Mouse (Mus musculus): ENCODE measurements around the gene Olfr282.
"Not testable (repeated sequence)": the region's sequence is repeated elsewhere in the genome, so short reads cannot be mapped to it uniquely, and the experiment has no call there.

Olfr282 gene

DNA sequence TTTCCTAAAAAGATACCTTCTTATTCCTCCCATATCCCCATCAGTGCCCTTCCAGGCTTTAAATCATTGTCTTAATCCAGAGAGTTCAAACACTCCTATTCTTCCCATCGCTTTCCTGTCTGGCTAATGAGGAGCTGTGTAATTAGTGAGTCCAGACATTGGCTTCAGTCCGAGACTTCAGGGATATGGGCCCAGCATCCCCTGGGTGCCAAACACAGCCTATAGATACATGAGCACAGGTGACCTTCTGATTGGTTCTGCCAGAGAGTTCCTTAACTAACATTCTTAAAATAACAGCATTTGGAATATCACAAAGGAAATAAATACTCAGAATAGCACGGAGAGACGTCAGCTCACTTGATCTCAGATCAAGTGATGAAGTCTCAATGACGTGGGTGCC, at the start of gene Olfr282:
Olfr282 (plus strand) TSS at position 301 of the 400 bp plus-strand sequence.
- DNase-seq: not testable (repeated sequence)

DNA sequence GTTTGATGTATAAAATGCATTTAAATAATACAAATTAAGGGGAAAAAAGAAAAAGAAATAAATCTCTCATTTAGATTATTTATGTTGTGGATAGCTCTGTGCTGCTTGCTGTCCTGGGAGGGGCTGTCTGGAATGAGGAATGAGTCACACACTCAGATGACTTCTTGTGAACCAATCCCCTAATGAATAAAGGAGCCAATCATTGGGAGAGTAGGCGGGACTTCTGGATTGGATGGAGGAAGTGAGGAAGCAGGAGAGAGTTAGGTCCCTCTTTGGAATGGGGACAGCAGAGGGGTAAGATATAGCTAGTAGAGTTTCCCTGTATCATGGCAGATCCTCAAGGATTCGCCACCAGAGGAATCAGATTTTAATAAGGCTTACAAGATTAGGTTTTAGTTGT, 43.4 kb upstream of the Olfr282 start:
- DNase-seq: no peak

DNA sequence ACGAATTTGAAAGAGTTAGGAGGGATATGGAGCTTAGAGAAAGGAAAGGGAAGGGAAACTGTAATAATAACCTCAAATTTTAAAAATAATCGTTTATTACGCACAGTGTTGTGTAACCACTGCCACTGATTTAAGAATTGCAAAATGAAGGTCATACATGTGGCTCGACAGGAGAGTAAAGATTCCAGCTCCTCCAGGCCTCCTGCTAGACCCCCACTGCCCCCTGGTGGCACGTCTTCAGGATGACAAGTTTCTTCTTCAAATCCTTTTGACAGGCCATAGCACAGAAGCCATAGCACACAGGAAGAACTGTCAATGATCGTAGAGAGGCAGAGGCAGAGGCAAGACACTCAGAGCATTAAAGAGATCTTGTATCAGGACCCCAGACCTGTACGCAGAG, 41.2 kb upstream of the Olfr282 start:
- DNase-seq: peak; percentile 46 to 52

DNA sequence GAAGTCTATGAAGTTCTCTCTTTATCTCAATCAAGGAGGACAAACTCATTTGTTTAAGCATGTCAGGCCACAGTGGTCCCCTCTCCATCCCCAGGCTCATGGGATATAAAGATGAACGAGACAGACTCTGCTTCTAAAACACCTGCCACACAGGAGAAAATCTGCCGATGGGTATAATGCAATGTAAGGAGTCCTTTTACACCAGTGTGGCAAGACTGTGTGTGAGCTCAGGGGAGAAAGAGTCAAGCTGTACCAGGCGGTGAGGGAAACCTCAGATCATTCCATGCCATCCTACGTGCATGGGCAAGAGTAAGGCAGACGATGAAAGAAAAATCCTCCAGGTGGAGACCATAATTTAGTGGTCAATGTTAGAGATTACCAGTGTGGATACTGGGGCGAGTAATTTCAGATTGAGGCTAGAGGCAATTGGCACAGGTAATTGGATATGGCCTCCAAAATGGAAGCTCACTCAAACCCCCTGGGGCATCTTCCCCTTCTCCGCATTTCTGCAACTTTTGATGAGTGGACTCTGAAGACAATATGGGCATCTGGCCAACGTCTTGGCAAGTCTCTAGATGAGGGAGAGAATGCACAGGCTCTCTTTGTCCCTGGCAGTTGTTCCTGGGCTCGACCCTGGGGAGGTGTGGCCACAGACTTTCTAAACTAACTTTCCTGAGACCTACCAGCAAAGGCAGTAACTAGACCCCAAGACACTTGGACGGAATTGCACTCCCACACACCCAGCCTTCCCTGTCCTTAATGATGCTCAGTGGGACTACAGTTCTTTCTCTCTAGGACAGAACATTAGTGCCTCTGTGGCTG, 39.7 kb upstream of the Olfr282 start:
- no peak for DNase-seq

DNA sequence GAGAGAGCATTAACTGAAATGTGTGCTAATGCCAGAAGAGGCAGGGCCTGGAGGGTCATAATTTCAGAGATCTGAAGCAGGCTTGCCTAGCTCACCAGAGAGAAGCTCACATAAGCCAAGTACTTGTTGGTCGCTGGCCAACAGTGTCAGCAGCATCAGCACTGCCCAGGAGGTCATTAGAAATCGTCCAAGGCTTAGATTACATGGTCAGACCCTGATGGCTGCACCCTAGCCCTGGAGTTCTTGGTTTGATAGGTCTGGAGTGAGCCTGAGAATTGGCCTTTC, 39.2 kb upstream of the Olfr282 start:
- DNase-seq: no peak

DNA sequence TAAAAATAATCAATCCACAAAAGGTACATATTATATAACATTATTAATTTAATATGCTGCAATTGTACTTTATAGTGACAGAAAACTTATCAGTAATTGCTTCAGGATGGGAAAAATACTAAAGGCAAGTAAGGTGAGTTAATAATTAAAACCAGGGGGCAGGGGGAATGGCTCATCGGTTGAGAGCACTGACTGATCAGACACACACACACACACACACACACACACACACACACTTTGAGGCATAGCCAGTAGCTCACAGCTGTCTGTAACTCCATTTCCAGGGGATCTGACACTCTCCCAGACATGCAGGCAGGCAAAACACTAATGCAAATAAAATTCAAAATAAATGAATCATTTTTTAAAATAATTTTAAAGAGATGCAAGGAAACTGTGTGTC, 33.9 kb upstream of the Olfr282 start:
- DNase-seq: no peak

DNA sequence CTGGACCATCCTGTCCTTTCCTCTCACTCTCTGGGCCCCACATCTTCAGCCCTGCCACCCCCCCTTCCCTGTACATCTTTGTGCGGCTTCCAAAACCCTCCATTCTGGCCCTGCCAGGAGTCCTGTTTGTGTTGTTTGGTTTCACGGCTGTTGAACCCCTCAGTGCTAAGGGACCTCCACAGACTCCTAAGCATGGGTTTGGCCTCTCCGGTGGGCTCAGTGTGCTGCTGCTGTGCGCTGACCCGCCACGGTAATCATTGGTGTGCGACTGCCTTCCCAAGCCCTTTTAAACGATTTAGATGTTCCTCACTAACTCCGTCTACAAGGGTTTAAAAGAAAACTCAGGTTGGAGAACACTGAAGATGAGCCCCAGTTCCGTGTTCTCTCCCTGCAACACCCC, 28.7 kb upstream of the Olfr282 start:
- no peak for DNase-seq

DNA sequence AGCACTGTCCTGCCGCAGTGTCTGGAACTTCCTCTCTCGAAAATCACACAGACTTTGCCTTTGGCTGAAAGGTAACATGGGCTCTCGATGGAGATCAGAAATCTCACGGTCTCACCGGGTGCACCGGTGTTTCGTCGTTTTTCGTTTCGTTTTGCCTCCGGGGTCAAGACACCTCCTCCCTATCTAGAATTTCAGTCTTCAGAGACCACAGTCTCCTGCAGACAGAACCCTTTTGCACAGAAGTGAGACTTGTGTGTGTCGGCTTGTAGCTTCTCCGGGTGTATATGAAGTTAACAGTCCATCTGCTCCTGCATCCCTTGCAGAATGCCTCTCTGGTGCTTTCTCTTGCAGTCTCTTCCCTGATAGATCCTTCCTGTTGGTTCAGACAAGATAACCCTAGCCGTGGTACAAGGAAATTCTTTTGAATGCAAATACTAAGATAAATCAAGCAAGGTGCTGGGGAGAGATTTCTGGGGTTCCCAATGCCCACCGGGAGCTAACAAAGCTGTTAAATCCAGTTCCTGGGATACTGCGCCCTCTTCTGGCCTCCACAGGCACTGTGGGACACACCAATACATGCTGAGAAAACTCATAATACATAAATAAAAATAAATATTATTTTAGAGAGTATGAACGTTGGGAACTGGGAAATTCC, 22.5 kb upstream of the Olfr282 start:
- DNase-seq: no peak

DNA sequence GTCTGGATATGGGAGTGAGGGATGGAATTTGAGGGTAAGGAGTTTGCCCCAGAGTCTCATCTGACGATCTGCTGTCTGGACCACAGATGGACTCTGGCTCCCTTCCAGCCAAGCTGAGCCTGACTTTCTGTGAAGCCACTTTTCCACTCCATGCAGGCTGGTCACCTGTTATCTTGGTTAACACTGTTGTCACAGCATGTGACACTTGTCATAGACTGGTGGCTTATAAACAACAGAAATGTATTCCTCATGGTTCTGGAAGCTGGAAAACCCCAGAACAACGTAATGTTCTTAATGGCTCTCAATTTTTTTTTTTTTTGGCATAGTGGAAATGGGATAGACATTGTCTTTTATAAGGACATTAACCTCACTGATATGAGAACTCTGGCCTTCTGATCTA, 21.4 kb upstream of the Olfr282 start:
- no peak for DNase-seq

DNA sequence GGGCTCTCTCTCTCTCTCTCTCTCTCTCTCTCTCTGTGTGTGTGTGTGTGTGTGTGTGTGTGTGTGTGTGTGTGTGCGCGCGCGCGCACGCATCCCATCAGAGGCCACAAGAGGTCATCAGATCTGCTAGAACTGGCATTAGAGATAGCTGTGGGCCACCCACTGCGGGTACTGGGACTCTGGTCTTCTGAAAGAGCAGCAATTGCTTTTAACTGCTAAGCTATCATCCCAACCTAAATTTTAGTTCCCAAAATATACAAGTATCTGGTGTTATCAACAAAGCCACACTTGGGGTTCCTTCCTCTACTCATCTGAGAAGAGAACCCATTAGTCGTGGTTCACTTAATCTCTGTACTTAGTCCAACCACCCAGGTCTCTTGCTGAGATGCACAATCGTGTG, 20.8 kb upstream of the Olfr282 start:
- DNase-seq: no peak

DNA sequence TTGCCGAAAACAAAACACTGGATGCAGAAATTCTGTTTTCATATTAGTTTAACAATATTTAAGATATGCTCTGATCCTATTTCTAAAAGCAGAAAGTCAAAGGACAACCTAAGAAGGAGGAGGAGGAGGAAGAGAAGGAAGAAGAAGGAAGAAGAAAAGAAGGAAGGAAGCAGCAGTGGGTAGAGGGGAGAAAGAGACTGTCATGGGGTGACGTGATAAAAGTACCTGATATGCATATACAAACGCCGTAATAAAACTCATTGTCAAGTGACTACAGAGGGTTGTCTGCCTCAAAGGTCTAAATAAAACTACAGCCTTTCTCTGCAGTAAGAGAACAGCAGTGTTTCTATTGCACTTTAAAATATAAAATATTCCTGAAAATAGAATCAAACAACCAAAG, 15.0 kb upstream of the Olfr282 start:
- no peak for DNase-seq

DNA sequence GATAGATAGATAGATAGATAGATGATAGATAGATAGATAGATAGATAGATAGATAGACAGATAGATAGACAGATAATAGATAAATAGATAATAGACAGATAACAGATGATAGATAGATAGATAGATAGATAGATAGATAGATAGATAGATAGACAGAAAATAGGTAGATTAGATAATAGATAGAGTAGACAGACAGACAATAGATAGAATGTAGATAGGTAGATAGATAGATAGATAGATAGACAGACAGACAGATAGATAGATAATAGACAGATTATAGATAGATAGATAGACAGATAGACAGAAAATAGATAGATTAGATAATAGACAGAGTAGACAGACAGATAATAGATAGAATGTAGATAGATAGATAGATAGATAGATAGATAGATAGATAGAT, 14.2 kb upstream of the Olfr282 start:
- DNase-seq: not testable (repeated sequence)

DNA sequence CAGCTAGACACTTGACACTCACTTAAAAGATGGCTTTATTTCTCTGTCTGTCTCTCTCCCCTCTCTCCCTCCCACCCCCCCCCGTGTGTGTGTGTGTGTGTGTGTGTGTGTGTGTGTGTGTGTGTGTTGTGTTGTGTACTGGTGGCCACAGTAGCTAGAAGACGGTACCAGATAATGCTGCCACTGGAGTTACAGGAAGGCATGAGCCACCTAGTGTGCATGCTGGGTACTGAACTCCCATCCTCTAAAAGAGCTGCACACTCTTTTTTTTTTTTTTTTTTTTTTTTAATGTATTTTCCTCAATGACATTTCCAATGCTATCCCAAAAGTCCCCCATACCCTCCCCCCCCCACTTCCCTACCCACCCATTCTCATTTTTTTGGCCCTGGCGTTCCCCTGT, 13.7 kb upstream of the Olfr282 start:
- DNase-seq: peak; percentile 5 to 8

DNA sequence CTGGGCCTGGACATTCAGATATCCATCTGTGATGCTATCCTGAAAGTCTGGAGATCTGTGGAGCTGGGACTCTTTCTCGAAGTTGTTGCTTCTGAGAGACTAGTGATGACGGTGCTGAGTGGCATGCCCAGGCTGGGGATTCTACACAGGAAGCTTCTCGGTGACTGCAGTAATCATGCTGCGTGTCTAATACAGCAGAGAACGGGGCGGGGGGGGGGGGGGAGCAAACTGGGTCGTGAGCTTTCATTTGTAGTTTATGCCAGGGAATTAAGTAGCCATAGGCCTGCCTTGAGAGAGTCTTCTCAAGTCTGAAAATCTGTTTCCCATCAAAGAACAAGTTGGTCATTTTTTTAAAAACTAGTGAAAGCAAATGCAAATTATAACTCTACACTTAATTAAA, 12.9 kb upstream of the Olfr282 start:
- no peak for DNase-seq

DNA sequence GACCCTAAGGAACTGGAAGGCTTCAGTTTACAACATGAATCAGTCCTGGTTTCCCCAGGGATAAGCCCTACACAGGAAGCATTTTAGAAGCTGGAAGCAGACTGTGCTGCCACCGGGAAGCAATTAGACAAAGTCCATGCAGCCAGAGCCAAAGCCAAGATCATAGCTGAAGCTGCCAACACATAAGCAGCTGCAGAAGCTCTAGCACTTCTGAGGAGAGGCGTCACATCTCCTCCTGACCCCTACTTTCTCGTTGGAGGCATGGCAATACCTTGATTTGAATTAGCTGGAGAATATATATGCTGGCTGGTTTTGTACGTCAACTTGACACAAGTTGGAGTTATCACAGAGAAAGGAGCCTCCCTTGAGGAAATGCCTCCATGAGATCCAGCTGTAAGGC, 10.1 kb upstream of the Olfr282 start:
- DNase-seq: no peak

DNA sequence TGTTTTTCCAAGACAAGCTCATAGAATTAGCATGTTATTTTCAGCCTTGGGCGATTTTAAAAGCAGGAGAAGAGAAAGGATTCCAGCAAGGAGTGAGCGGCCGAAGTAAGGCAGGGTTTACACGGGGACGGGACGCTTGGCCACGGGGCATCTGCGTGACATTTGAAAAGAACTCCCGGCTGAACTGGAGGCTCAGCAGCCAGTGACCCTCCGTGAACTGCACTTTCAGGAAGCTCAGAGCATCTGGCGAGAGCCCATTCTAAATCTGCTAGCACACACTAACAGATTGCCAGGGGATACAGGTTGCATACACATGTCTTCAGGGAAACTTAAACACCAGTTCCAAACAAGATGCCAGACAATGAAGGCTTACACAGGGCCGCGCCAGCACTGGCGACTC, 6.7 kb upstream of the Olfr282 start:
- no peak for DNase-seq

DNA sequence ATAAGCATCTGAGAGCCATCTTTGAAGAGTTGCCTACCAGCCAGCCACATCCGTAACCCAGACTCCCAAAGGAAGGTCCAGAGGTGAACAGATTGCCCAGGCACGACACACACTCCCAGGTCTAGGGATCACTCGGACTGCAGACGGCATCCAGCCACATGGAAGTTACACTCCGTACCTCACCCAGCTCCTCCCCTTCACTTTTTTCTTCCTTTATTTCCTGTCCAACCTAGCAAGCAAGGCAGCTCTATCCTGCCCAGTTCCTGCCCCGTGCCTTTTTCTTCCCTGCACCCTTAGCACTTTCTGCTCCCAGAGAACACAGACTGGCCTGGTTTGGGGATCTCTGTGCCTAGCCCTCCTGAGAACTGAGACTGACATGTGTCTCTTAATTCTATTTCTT, 6.3 kb upstream of the Olfr282 start:
- DNase-seq: no peak

DNA sequence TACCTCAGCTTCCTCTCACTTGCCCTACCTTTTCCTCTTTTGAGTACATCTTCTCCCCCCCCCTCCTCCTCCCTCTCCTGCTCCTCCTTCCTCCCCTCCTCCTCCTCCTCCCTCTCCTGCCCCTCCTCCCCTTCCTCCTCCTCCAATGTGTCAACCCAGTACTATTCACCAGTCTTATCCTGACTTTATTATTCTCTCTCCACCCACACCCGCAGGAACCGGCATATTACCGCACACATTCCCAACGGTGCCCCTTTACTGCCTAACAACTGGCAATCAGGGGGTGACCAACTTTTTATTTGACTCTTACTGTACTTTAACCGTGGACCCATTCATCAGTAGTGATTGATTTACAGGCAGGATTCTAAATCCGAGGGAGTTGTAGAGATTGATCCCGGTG, 5.8 kb upstream of the Olfr282 start:
- no peak for DNase-seq

DNA sequence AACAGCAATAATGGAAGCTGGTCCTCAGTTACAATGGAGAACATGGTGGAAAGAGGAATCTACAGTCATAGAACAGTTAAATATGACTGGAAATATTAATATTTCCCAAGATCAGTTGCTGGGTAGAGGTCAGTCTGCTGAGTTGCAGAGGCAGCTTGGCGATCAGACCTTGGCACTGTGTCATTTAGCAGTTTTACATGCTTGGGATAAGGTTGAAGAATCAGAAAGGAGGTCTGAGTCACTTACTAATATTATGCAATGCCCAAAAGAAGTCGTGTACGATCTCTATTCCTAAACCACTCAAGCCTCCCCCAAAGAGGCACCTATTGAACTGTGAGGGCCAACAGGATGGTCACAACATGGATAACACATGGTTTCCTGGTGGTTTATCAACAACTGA, 13.5 kb downstream of the Olfr282 start:
- no peak for DNase-seq

DNA sequence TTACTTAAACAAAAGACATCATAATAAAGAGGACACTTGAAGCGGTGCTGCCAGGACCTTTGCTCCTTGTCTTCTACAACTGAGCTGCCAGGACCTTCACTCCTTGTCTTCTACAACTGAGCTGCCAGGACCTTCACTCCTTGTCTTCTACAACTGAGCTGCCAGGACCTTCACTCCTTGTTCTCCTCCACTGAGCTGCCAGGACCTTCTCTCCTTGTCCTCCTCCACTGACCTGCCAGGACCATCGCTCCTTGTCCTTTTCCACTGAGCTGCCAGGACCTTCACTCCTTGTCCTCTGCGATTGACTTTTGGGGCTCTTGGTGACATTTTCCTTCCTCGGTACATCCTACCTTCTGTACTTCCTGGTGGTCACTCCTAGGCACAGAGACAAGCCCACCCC, 17.5 kb downstream of the Olfr282 start:
- no peak for DNase-seq

DNA sequence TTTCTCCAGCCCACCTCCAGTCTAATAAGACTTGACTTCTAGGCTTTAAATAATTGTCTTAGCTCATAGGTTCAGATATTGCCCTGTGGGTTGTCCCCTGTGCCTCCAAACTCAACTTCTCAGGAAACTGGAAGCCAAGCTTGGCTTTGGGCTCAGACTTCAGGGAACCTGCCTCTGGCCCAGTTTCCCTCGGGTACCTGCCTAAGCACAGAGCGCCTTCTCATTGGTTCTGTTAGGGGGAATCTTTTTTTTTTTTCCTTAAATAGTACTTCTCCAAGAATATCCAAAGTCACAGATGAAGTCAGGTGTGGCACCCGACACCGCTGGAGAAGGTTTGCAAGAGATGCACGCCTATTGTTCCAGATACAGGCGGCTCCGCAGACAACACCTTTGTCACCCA, 21.3 kb downstream of the Olfr282 start, which contains the start of gene Olfr281:
Olfr281 (plus strand) TSS at position 301 of the 400 bp plus-strand sequence.
- DNase-seq: no peak

DNA sequence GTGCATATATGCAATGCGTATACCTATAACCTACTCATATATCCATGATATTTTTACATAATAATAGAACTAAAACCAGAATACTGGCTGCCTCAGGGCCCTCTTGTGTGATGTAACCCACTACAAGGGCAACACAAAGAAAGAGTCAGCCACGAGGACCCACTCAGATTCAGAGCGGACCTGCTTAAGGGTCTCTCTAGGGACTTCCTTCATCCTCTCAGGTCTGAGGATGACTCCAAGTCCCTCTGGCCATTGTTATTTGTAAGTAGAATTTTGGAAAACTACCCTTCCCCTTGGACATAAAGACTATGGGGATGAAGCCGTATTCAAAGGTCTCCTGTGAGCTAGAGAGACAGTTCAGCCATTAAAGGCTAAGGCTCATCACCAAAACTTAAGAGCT, 38.6 kb downstream of the Olfr282 start, which contains the start of gene OR5BS1P:
OR5BS1P (plus strand) TSS at position 301 of the 400 bp plus-strand sequence.
- DNase-seq: no peak

DNA sequence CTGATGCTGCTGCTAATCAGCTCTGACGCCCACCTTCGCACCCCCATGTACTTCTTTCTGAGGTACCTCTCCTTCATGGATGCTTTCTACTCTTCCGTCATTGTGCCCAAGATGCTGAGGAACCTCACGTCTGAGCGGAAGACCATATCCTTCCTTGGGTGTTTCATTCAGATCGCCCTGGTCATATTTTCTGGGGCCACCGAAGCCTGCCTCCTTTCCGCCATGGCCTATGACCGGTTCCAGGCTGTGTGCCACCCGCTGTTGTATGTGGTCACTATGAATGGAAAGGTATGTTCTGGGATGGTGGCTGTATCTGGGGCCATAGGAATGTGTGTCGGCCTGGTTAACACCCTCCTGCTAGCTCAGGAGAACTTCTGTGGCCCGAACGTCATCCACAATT, 40.5 kb downstream of the Olfr282 start:
- DNase-seq: no peak

DNA sequence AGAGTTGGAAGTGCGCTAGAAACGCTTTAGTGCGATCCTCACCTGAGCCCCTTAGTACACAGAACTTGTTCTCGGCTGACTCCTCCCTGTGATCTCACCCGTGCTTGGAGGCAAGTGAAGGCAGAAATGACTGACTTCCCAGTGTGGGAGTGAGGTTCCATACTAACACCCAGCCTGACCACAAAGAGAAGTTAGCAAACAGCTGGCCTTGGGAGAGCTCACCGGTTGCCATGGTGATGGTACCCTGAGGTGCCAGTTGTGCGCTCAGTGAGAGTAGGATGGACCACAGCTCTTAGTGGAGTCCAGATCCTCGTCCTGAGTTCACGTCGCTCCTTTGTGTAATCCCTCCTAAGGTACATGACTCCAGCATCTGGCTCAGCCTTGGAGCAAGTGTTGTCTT, 43.9 kb downstream of the Olfr282 start:
- no peak for DNase-seq

DNA sequence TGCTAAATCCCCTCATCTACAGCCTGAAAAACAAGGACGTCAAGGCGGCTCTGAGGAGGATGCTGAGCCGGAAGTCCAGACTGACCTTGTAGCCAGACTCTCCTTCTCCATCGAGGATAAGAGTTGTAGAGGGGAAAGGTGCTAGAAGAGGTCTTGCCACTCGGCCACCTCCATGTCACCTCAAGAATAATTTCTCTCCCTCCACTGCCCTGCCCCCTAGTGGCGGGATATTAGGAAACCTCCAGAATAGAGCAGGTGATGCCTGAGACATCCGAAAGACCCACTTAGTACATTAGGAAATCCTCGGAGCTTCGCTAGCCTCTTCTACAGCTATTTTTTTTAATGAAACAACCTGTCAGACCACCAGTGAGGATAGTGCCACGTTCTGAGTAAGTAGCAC, 44.4 kb downstream of the Olfr282 start:
- peak; percentile 42 to 48 for DNase-seq

Measured in thymus, postnatal 36 days (tissue).